Mouse (Mus musculus): ENCODE data around the gene Atp6v1d. TPM values are rescaled to one million over a fixed set of nuclear protein-coding genes. Genes with fewer than 3 reads are reported as not detected.

Gene Atp6v1d
- polyA plus RNA-seq, 1 experiment from 2014 or later: 115 TPM

GRCm38 (mm10) chr12:78865434-78865833 lies 4.0 kb upstream of the Atp6v1d start:
- no peak overlapping the region for H3K4me2 ChIP-seq (replicated peaks)
- no peak overlapping the region for H3K27ac ChIP-seq
- H3K9me3 ChIP-seq: no peaks in the 10 kb centered on the region
- no peaks in the 10 kb centered on the region for H3K27me3 ChIP-seq (replicated peaks)
- ATAC-seq (ENCODE audit: low FRiP score, low read depth): no peak
- no peak overlapping the region for H3K4me3 ChIP-seq
- H3K36me3 ChIP-seq: peaks cover 12% of the 10 kb centered on the region
- peaks cover 12% of the 10 kb centered on the region for H3K4me1 ChIP-seq
- no peak overlapping the region for H3K9ac ChIP-seq
- WGBS: 97% methylated on average over 1 of the region's 1 CpGs

DNA sequence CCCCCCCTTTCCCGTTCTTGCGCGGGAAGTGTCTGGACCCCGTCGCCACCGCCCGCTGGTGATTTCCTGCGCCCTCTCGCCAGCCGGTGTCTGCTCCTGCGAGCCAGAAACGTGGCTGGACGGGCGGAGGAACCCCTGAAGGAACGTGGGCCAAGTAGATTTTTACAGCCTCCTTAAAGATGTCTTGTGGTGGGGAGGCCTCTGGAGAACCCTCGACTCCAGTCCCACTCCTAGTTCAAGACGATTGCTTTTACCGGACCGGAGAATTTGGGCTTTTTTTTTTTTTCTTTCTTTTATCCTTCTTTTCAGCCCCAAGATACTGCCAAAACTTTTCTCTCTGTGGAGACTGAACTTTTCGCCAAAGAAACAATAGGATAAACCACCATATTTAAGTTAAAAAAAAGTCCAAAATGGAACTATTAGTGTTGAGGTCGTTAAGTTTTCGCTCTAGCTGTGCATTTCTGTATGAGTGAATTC lies 854 bp upstream of the Atp6v1d start:
- no peak; the same call in 1 of the 2 replicates for ATAC-seq (ENCODE audit: low FRiP score, low read depth)
- Histone ChIP-seq H3K4me1 (peaks cover 22% of the 10 kb centered on the region), H3K4me3 (peak overlapping the region; percentile 71), H3K27me3 (replicated peaks) (no peaks in the 10 kb centered on the region), H3K9ac (peak overlapping the region; percentile 81), H3K4me2 (replicated peaks) (peak overlapping the region; percentile 69), H3K36me3 (peaks cover 2% of the 10 kb centered on the region; the same call in 1 of the 2 replicates), H3K9me3 (no peaks in the 10 kb centered on the region), H3K27ac (peak overlapping the region; percentile 51; the same call in 1 of the 2 replicates)
- WGBS: under 1% methylated on average over 22 of the region's 22 CpGs

GRCm38 (mm10) chr12:78860921-78861495 lies 430 bp downstream of the Atp6v1d start:
- Histone ChIP-seq H3K4me1 (peaks cover 22% of the 10 kb centered on the region), H3K9ac (peak overlapping the region; percentile 72), H3K27me3 (replicated peaks) (no peaks in the 10 kb centered on the region), H3K9me3 (no peaks in the 10 kb centered on the region), H3K36me3 (peaks cover 6% of the 10 kb centered on the region; the same call in 1 of the 2 replicates), H3K27ac (no peak overlapping the region), H3K4me2 (replicated peaks) (peak overlapping the region; percentile 89), H3K4me3 (peak overlapping the region; percentile 71)
- 1% methylated on average over 30 of the region's 30 CpGs for WGBS
- ATAC-seq (ENCODE audit: low FRiP score, low read depth): peak; percentile 41

DNA sequence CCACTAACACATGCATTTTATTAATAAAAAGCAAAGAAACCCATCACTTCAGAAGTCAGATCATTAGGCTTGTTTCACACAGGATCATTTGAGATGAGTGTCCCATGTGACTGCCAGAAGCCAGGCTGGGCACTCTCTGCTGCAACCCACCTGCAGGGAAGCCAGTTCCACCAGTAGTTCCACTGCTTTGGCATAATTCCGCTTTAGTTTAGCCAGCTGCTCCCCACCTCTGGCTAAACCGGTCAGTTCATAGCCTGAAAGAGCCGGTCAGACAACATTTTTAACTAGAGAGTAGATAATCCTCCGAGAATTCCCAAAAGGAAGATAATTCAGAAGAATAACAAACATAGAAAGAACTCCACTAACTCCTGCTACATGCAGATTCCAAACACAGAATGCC lies 13.2 kb downstream of the Atp6v1d start:
- 94% methylated on average over 4 of the region's 4 CpGs for WGBS
- peaks cover 51% of the 10 kb centered on the region for H3K36me3 ChIP-seq
- H3K9ac ChIP-seq: no peak overlapping the region
- H3K4me3 ChIP-seq: no peak overlapping the region
- H3K4me2 ChIP-seq (replicated peaks): no peak overlapping the region
- ATAC-seq (ENCODE audit: low FRiP score, low read depth): no peak
- H3K27ac ChIP-seq: no peak overlapping the region
- no peaks in the 10 kb centered on the region for H3K4me1 ChIP-seq
- no peaks in the 10 kb centered on the region for H3K27me3 ChIP-seq (replicated peaks)
- no peaks in the 10 kb centered on the region for H3K9me3 ChIP-seq

- H3K9me3 ChIP-seq: no peaks in the 10 kb centered on the region
- no peak for ATAC-seq (ENCODE audit: low FRiP score, low read depth)
- peaks cover 51% of the 10 kb centered on the region for H3K36me3 ChIP-seq
- WGBS: 91% methylated on average over 1 of the region's 1 CpGs
- no peak overlapping the region for H3K9ac ChIP-seq
- H3K27ac ChIP-seq: no peak overlapping the region
- H3K4me3 ChIP-seq: no peak overlapping the region
- no peaks in the 10 kb centered on the region for H3K27me3 ChIP-seq (replicated peaks)
- H3K4me2 ChIP-seq (replicated peaks): no peak overlapping the region
- no peaks in the 10 kb centered on the region for H3K4me1 ChIP-seq
Observed at GRCm38 (mm10) chr12:78842429-78842828, 19.0 kb downstream of the Atp6v1d start.

GRCm38 (mm10) chr12:78839906-78840305 lies 21.5 kb downstream of the Atp6v1d start:
- Histone ChIP-seq H3K4me2 (replicated peaks) (no peak overlapping the region), H3K27me3 (replicated peaks) (no peaks in the 10 kb centered on the region), H3K4me1 (no peaks in the 10 kb centered on the region), H3K9ac (no peak overlapping the region), H3K9me3 (no peaks in the 10 kb centered on the region), H3K27ac (no peak overlapping the region), H3K36me3 (peaks cover 58% of the 10 kb centered on the region), H3K4me3 (no peak overlapping the region)
- WGBS: 91% methylated on average over 4 of the region's 4 CpGs
- ATAC-seq (ENCODE audit: low FRiP score, low read depth): no peak

DNA sequence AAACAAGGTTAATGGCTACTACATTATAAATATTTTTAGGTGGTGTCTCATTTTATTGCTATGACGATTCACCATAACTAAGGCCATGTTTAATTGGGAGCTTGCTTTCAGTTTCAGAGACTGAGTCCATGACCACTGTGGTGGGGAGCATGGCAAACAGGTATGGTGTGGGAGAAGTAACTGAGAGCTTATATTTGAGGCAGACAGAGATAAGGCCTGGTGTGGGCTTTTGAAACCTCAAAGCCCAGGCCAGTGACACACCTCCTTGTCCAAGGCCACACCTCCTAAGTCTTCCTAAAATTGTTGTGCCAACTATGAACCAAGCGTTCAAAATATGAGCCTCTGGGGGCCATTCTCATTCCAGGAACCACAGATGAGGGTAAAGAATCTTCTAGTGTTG lies 26.9 kb downstream of the Atp6v1d start:
- no peak for ATAC-seq (ENCODE audit: low FRiP score, low read depth)
- H3K27me3 ChIP-seq (replicated peaks): no peaks in the 10 kb centered on the region
- WGBS: 95% methylated on average over 2 of the region's 2 CpGs

GRCm38 (mm10) chr12:78814437-78814836 lies 47.0 kb downstream of the Atp6v1d start:
- H3K36me3 ChIP-seq: no peaks in the 10 kb centered on the region
- H3K9ac ChIP-seq: no peak overlapping the region
- no peak overlapping the region for H3K27ac ChIP-seq
- no peak overlapping the region for H3K4me3 ChIP-seq
- ATAC-seq (ENCODE audit: low FRiP score, low read depth): no peak
- H3K4me1 ChIP-seq: no peaks in the 10 kb centered on the region
- no peaks in the 10 kb centered on the region for H3K27me3 ChIP-seq (replicated peaks)
- H3K4me2 ChIP-seq (replicated peaks): no peak overlapping the region
- no peaks in the 10 kb centered on the region for H3K9me3 ChIP-seq

More for the DNA sequence above, 26.9 kb downstream of the Atp6v1d start:
- Histone ChIP-seq H3K36me3 (peaks cover 35% of the 10 kb centered on the region), H3K4me1 (no peaks in the 10 kb centered on the region), H3K4me2 (replicated peaks) (no peak overlapping the region), H3K27ac (no peak overlapping the region), H3K9me3 (no peaks in the 10 kb centered on the region), H3K4me3 (no peak overlapping the region), H3K9ac (no peak overlapping the region)

DNA sequence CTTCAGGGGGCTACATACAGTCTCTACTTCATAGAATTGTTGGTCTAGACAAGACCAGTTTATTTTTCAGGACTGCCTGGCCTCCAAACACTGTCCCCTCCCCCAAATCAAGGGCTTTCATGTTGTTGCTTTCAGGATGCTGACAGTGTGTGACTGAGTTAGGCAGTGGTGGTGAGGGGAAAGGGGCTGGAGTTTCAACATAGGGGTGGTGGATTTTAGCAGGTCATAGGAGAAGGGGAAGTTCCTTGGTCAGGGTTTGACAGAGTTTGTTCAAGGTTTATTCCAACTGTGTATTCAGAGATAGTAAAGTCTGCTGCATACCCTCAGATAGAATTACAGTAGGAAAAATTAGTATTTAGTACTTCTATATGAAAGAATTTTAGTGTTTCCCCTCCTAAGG lies 59.6 kb downstream of the Atp6v1d start:
- Histone ChIP-seq H3K9me3 (no peaks in the 10 kb centered on the region), H3K4me3 (no peak overlapping the region), H3K4me1 (no peaks in the 10 kb centered on the region), H3K9ac (no peak overlapping the region), H3K4me2 (replicated peaks) (no peak overlapping the region), H3K27ac (no peak overlapping the region), H3K36me3 (peaks cover 4% of the 10 kb centered on the region; the same call in 1 of the 2 replicates), H3K27me3 (replicated peaks) (no peaks in the 10 kb centered on the region)
- no peak for ATAC-seq (ENCODE audit: low FRiP score, low read depth)

GRCm38 (mm10) chr12:78800036-78800435 lies 61.4 kb downstream of the Atp6v1d start:
- Histone ChIP-seq H3K9me3 (no peaks in the 10 kb centered on the region), H3K36me3 (peaks cover 4% of the 10 kb centered on the region; the same call in 1 of the 2 replicates), H3K9ac (no peak overlapping the region), H3K4me3 (no peak overlapping the region), H3K27me3 (replicated peaks) (no peaks in the 10 kb centered on the region), H3K4me1 (no peaks in the 10 kb centered on the region), H3K27ac (no peak overlapping the region), H3K4me2 (replicated peaks) (no peak overlapping the region)
- ATAC-seq (ENCODE audit: low FRiP score, low read depth): no peak
- WGBS: 88% methylated on average over 3 of the region's 3 CpGs

DNA sequence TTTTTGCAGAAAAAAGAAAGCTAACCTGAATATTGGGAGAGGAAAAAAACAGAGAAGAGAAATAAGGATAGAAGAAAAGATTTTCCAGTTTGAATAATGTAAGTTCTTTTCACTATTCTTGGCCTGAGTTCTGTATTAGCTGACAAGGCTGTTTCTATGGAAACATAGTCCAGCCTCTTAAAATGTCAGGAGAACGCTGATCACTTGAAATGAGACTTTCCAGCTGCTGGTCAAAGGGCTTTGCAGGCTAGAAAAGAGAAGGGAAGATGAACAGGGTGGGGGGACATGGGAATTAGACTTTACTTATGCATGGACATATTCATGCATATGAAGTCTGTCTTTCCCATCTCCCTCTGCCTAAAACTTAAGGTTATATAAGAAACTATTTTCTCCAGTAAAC lies 67.2 kb downstream of the Atp6v1d start:
- H3K4me3 ChIP-seq: no peak overlapping the region
- 18% methylated on average over 1 of the region's 1 CpGs for WGBS
- no peak for ATAC-seq (ENCODE audit: low FRiP score, low read depth)
- H3K27me3 ChIP-seq (replicated peaks): no peaks in the 10 kb centered on the region
- no peaks in the 10 kb centered on the region for H3K9me3 ChIP-seq
- peaks cover 4% of the 10 kb centered on the region; the same call in 1 of the 2 replicates for H3K36me3 ChIP-seq
- H3K4me1 ChIP-seq: no peaks in the 10 kb centered on the region
- no peak overlapping the region for H3K27ac ChIP-seq
- no peak overlapping the region for H3K4me2 ChIP-seq (replicated peaks)
- H3K9ac ChIP-seq: no peak overlapping the region

DNA sequence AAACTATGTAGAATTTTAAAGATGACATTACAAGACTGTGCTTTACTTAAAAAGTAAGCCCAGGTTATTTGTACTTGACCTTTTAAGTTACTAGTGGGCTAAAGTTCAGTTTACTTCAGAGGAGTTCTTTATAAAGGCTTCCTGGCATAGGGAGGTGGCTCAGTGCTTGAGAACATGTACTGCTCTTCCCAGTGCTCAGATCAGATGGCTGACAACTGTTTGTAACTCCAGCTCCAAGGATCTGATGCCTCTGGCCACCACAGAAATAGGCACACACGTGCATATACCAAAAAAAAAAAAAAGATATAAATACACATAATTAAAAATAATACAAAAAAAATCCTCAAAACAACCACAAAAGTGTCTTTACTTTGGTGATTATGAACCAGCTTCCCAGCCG lies 70.6 kb downstream of the Atp6v1d start:
- ATAC-seq (ENCODE audit: low FRiP score, low read depth): no peak
- Histone ChIP-seq H3K27me3 (replicated peaks) (no peaks in the 10 kb centered on the region), H3K9ac (no peak overlapping the region), H3K4me2 (replicated peaks) (no peak overlapping the region), H3K36me3 (no peaks in the 10 kb centered on the region), H3K4me3 (no peak overlapping the region), H3K9me3 (no peaks in the 10 kb centered on the region), H3K27ac (no peak overlapping the region), H3K4me1 (no peaks in the 10 kb centered on the region)
- 78% methylated on average over 2 of the region's 2 CpGs for WGBS

All from neural tube, embryonic 12.5 days (tissue).